Mouse (Mus musculus): ENCODE measurements around the gene Sox1.
A peak's percentile ranks its signal among the peaks of the same experiment; 100 is the strongest.

Gene Sox1

GRCm38 (mm10) chr8:12389801-12390639 is 5.1 kb upstream of the Sox1 start:
- no peak for DNase-seq

GRCm38 (mm10) chr8:12390640-12391365 is 4.3 kb upstream of the Sox1 start:
- DNase-seq = no peak

GRCm38 (mm10) chr8:12391366-12392250 is 3.5 kb upstream of the Sox1 start:
- no peak for DNase-seq

- DNase-seq = no peak
These were observed 2.3 kb upstream of the Sox1 start for GRCm38 (mm10) chr8:12392801-12393200.

- no peak for DNase-seq
These were observed 602 bp upstream of the Sox1 start for GRCm38 (mm10) chr8:12394385-12395000.

- no peak for DNase-seq
These were observed 1.6 kb downstream of the Sox1 start for GRCm38 (mm10) chr8:12396501-12397345.

- no peak for DNase-seq
These were observed 2.3 kb downstream of the Sox1 start for GRCm38 (mm10) chr8:12397346-12397925.

- no peak for DNase-seq
These were observed 3.2 kb downstream of the Sox1 start for GRCm38 (mm10) chr8:12398011-12398945.

GRCm38 (mm10) chr8:12399421-12400205 is 4.5 kb downstream of the Sox1 start:
- no peak for DNase-seq

GRCm38 (mm10) chr8:12400611-12401390 is 5.7 kb downstream of the Sox1 start:
- peak; percentile 26 for DNase-seq

- no peak for DNase-seq
These were observed 6.5 kb downstream of the Sox1 start for GRCm38 (mm10) chr8:12401391-12402270.

GRCm38 (mm10) chr8:12402709-12403108 is 7.6 kb downstream of the Sox1 start:
- no peak for DNase-seq

GRCm38 (mm10) chr8:12408020-12408419 is 12.9 kb downstream of the Sox1 start:
- DNase-seq = no peak

- DNase-seq = no peak
These were observed 14.9 kb downstream of the Sox1 start for GRCm38 (mm10) chr8:12409976-12410375.

- no peak for DNase-seq
These were observed 22.0 kb downstream of the Sox1 start for GRCm38 (mm10) chr8:12417056-12417455.

- no peak for DNase-seq
These were observed 25.4 kb downstream of the Sox1 start for GRCm38 (mm10) chr8:12420537-12420936.

- DNase-seq = no peak
These were observed 30.8 kb downstream of the Sox1 start for GRCm38 (mm10) chr8:12425906-12426305.
